Mouse (Mus musculus): ENCODE measurements around the gene Ldlrad3.

The Ldlrad3 gene

GRCm38 (mm10) chr2:102038229-102038894 lies 147.8 kb downstream of the Ldlrad3 start:
- DNase-seq (ENCODE audit: low read depth, low spot score), result no peak

GRCm38 (mm10) chr2:102036665-102037511 lies 149.3 kb downstream of the Ldlrad3 start:
- no peak for DNase-seq (ENCODE audit: low read depth, low spot score)

- DNase-seq (ENCODE audit: low read depth, low spot score), result no peak
Observed at GRCm38 (mm10) chr2:102034513-102034879, 151.7 kb downstream of the Ldlrad3 start.

GRCm38 (mm10) chr2:102033818-102034512 lies 152.2 kb downstream of the Ldlrad3 start:
- no peak for DNase-seq (ENCODE audit: low read depth, low spot score)

- no peak for DNase-seq (ENCODE audit: low read depth, low spot score)
Observed at GRCm38 (mm10) chr2:102032713-102033343, 153.4 kb downstream of the Ldlrad3 start.

- peak; percentile 63 for DNase-seq (ENCODE audit: low read depth, low spot score)
Observed at GRCm38 (mm10) chr2:102030652-102031051, 155.5 kb downstream of the Ldlrad3 start.

- no peak for DNase-seq (ENCODE audit: low read depth, low spot score)
Observed at GRCm38 (mm10) chr2:102030152-102030551, 156.0 kb downstream of the Ldlrad3 start.

GRCm38 (mm10) chr2:102029682-102030081 lies 156.5 kb downstream of the Ldlrad3 start:
- no peak for DNase-seq (ENCODE audit: low read depth, low spot score)

GRCm38 (mm10) chr2:102027265-102027664 lies 158.9 kb downstream of the Ldlrad3 start:
- no peak for DNase-seq (ENCODE audit: low read depth, low spot score)

GRCm38 (mm10) chr2:102026156-102026555 lies 160.0 kb downstream of the Ldlrad3 start:
- DNase-seq (ENCODE audit: low read depth, low spot score), result no peak

GRCm38 (mm10) chr2:102024483-102024882 lies 161.7 kb downstream of the Ldlrad3 start:
- DNase-seq (ENCODE audit: low read depth, low spot score), result no peak

- no peak for DNase-seq (ENCODE audit: low read depth, low spot score)
Observed at GRCm38 (mm10) chr2:102021371-102022084, 164.7 kb downstream of the Ldlrad3 start.

- DNase-seq (ENCODE audit: low read depth, low spot score), result no peak
Observed at GRCm38 (mm10) chr2:102020546-102020945, 165.6 kb downstream of the Ldlrad3 start.

GRCm38 (mm10) chr2:102014538-102015113 lies 171.6 kb downstream of the Ldlrad3 start:
- no peak for DNase-seq (ENCODE audit: low read depth, low spot score)

GRCm38 (mm10) chr2:102011311-102011975 lies 174.7 kb downstream of the Ldlrad3 start:
- no peak for DNase-seq (ENCODE audit: low read depth, low spot score)

GRCm38 (mm10) chr2:102009766-102010265 lies 176.4 kb downstream of the Ldlrad3 start:
- no peak for DNase-seq (ENCODE audit: low read depth, low spot score)

- no peak for DNase-seq (ENCODE audit: low read depth, low spot score)
Observed at GRCm38 (mm10) chr2:102006143-102006542, 180.0 kb downstream of the Ldlrad3 start.

- DNase-seq (ENCODE audit: low read depth, low spot score), result no peak
Observed at GRCm38 (mm10) chr2:102005377-102006007, 180.7 kb downstream of the Ldlrad3 start.

GRCm38 (mm10) chr2:102003776-102004264 lies 182.4 kb downstream of the Ldlrad3 start:
- DNase-seq (ENCODE audit: low read depth, low spot score), result no peak
